8 mouse cellular contexts compared by ENCODE assay signal in genomic region chr3:88483621-88484020, GRCm38 (mm10). TPM values are rescaled to one million over a fixed set of nuclear protein-coding genes. Genes with fewer than 3 reads are reported as not detected.
DNase-seq lines count a peak whose midpoint lies in the region; ATAC-seq and TF ChIP-seq lines count a peak whose summit lies in the region.

No protein-coding gene starts in this region.

- peak; percentile 86 for TF ChIP-seq CTCF in heart, postnatal 0 days (IDR thresholded peaks at IDR 0.05; ENCODE audit: low read depth)

- no peak overlapping the region for H3K9ac ChIP-seq in heart, postnatal 0 days (replicated peaks; ENCODE audit: low read depth, low read length)

- WGBS in embryonic facial prominence, embryonic 10.5 days = 4% methylated on average over 5 of the region's 5 CpGs
- WGBS in heart, postnatal 0 days = 21% methylated on average over 5 of the region's 5 CpGs

- H3K4me1 ChIP-seq in embryonic facial prominence, embryonic 10.5 days = peaks cover 32% of the 10 kb centered on the region
- peaks cover 3% of the 10 kb centered on the region; the same call in 1 of the 2 replicates for H3K4me1 ChIP-seq in heart, postnatal 0 days (ENCODE audit: control insufficient read depth, insufficient read depth)

- peak; percentile 76 to 80 for DNase-seq in CD8-positive naive resting alpha-beta T cell, adult 2 months (ENCODE audit: low read depth in 2 of 2, low spot score in 2 of 2)
- peak; percentile 68 for DNase-seq in adrenal gland, adult 2 months
- peak; percentile 86 for DNase-seq in embryonic facial prominence, embryonic 10.5 days (ENCODE audit: low spot score)
- DNase-seq in heart, postnatal 0 days (ENCODE audit: low spot score) = peak; percentile 80
- peak; percentile 49 to 78 for DNase-seq in layer of hippocampus, adult 8-10 months (ENCODE audit: low spot score in 2 of 2)
- DNase-seq in lung, postnatal 14 days = peak; percentile 85
- peak; percentile 88 for DNase-seq in retina, embryonic 14.5 days (ENCODE audit: low spot score)
- peak; percentile 88 for DNase-seq in thymus, postnatal 4 days

- peak; percentile 28 for ATAC-seq in heart, postnatal 0 days (ENCODE audit: insufficient read depth, low read depth)

- no peak overlapping the region for H3K4me2 ChIP-seq in heart, postnatal 0 days (ENCODE audit: low read depth, low read length)

- no peak for TF ChIP-seq EP300 in heart, postnatal 0 days (IDR thresholded peaks at IDR 0.05; ENCODE audit: low read depth)

- H3K27ac ChIP-seq in embryonic facial prominence, embryonic 10.5 days (replicated peaks) = no peak overlapping the region
- H3K27ac ChIP-seq in heart, postnatal 0 days (ENCODE audit: low read depth) = no peak overlapping the region

- peaks cover 79% of the 10 kb centered on the region for H3K27me3 ChIP-seq in embryonic facial prominence, embryonic 10.5 days (replicated peaks; ENCODE audit: low read depth, poor library complexity, severe bottlenecking)
- no peaks in the 10 kb centered on the region for H3K27me3 ChIP-seq in heart, postnatal 0 days (ENCODE audit: control insufficient read depth, insufficient read depth, low read length)

- no peaks in the 10 kb centered on the region for H3K9me3 ChIP-seq in embryonic facial prominence, embryonic 10.5 days
- H3K9me3 ChIP-seq in heart, postnatal 0 days (replicated peaks; ENCODE audit: control insufficient read depth, low read length) = no peaks in the 10 kb centered on the region

- no peaks in the 10 kb centered on the region for H3K36me3 ChIP-seq in embryonic facial prominence, embryonic 10.5 days (replicated peaks)
- H3K36me3 ChIP-seq in heart, postnatal 0 days (replicated peaks; ENCODE audit: control insufficient read depth, insufficient read depth, low read length) = peaks cover 67% of the 10 kb centered on the region

- no peak overlapping the region for H3K4me3 ChIP-seq in embryonic facial prominence, embryonic 10.5 days
- no peak overlapping the region for H3K4me3 ChIP-seq in heart, postnatal 0 days (ENCODE audit: low read depth, low read length)

RNA-seq across cellular contexts. Expression of gene Sema4a, which starts 22.6 kb away (rescaled TPM):
- 10 to 100 TPM in 1 of 2 experiments, 1 to 10 TPM in 1; 8.8 to 14.3 TPM for total RNA-seq in adrenal gland, adult 2 months (2021)
- polyA plus RNA-seq in adrenal gland, adult 2 months (2012; rRNA removed) = 31.8 and 42.4 TPM in 2 replicates
- polyA plus RNA-seq in embryonic facial prominence, embryonic 10.5 days (2016; fragmentation: Nextera tagmentation; extraction: Ambion mirVana) = 5.9 and 7.1 TPM in 2 replicates
- total RNA-seq in heart, postnatal 0 days (2014; rRNA removed; ENCODE audit: low replicate concordance) = 2.0 and 2.1 TPM in 2 replicates
- polyA plus RNA-seq in heart, postnatal 0 days (2015; fragmentation: Nextera tagmentation; extraction: Ambion mirVana) = 0.93 and 1.0 TPM in 2 replicates
- 10 to 100 TPM; 43.0 to 52.1 (median 50.8) TPM for total RNA-seq in layer of hippocampus, adult 8-10 months (2022)

RNA-seq across cellular contexts. Expression of gene Lmna, which starts 26.1 kb away (rescaled TPM):
- total RNA-seq in adrenal gland, adult 2 months (2021) = 100 to 1,000 TPM in 1 of 2 experiments, 10 to 100 TPM in 1; 78.2 to 158 TPM
- polyA plus RNA-seq in adrenal gland, adult 2 months (2012; rRNA removed) = 170 and 236 TPM in 2 replicates
- 15.2 and 17.9 TPM in 2 replicates for polyA plus RNA-seq in embryonic facial prominence, embryonic 10.5 days (2016; fragmentation: Nextera tagmentation; extraction: Ambion mirVana)
- total RNA-seq in heart, postnatal 0 days (2014; rRNA removed; ENCODE audit: low replicate concordance) = 156 and 210 TPM in 2 replicates
- 109 and 122 TPM in 2 replicates for polyA plus RNA-seq in heart, postnatal 0 days (2015; fragmentation: Nextera tagmentation; extraction: Ambion mirVana)
- total RNA-seq in layer of hippocampus, adult 8-10 months (2022) = 10 to 100 TPM; 38.0 to 45.6 (median 40.2) TPM

RNA-seq across cellular contexts. Expression of gene Mex3a, which starts 48.6 kb away (rescaled TPM):
- total RNA-seq in adrenal gland, adult 2 months (2021) = 1 to 10 TPM; 2.3 to 3.2 TPM
- polyA plus RNA-seq in adrenal gland, adult 2 months (2012; rRNA removed) = 1.7 and 2.1 TPM in 2 replicates
- polyA plus RNA-seq in embryonic facial prominence, embryonic 10.5 days (2016; fragmentation: Nextera tagmentation; extraction: Ambion mirVana) = 33.6 and 37.4 TPM in 2 replicates
- total RNA-seq in heart, postnatal 0 days (2014; rRNA removed; ENCODE audit: low replicate concordance) = 6.0 and 9.7 TPM in 2 replicates
- 2.6 and 2.7 TPM in 2 replicates for polyA plus RNA-seq in heart, postnatal 0 days (2015; fragmentation: Nextera tagmentation; extraction: Ambion mirVana)
- total RNA-seq in layer of hippocampus, adult 8-10 months (2022) = 1 to 10 TPM; 2.4 to 2.8 (median 2.6) TPM

RNA-seq across cellular contexts. Expression of gene Slc25a44, which starts 58.7 kb away (rescaled TPM):
- 10 to 100 TPM; 51.1 to 59.4 TPM for total RNA-seq in adrenal gland, adult 2 months (2021)
- polyA plus RNA-seq in adrenal gland, adult 2 months (2012; rRNA removed) = 40.7 and 40.9 TPM in 2 replicates
- 17.5 and 17.6 TPM in 2 replicates for polyA plus RNA-seq in embryonic facial prominence, embryonic 10.5 days (2016; fragmentation: Nextera tagmentation; extraction: Ambion mirVana)
- total RNA-seq in heart, postnatal 0 days (2014; rRNA removed; ENCODE audit: low replicate concordance) = 17.2 and 25.4 TPM in 2 replicates
- polyA plus RNA-seq in heart, postnatal 0 days (2015; fragmentation: Nextera tagmentation; extraction: Ambion mirVana) = 9.6 and 9.7 TPM in 2 replicates
- total RNA-seq in layer of hippocampus, adult 8-10 months (2022) = 10 to 100 TPM; 66.0 to 72.8 (median 68.6) TPM
